Mouse (Mus musculus): Measurements from ENCODE around the gene Tmem92. TPM values are rescaled to one million over a fixed set of nuclear protein-coding genes. Genes with fewer than 3 reads are reported as not detected.

Gene Tmem92
- total RNA-seq, 4 experiments from 2014 or later, result not detected

DNA sequence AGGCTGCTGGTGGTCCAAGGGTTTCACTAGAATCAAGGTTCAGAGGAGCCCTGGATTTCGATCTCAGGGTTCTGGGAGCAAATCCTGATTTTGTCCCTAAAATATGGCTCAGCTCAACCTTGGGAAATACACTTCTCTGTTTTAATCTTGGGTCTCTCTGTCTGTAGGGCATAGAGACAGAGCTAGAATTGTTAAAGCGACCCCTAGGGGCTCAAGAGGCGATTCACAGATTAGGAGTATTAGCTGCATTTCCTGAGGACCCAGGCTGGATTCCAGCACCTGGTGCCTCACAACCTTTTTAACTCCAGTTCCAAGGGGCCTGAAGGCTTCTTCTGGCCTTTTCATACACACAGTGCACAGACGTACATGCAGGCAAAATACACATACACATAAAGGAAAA is 52.9 kb downstream of the Tmem92 start:
- DNase-seq (ENCODE audit: low spot score in 2 of 2), result no peak

DNA sequence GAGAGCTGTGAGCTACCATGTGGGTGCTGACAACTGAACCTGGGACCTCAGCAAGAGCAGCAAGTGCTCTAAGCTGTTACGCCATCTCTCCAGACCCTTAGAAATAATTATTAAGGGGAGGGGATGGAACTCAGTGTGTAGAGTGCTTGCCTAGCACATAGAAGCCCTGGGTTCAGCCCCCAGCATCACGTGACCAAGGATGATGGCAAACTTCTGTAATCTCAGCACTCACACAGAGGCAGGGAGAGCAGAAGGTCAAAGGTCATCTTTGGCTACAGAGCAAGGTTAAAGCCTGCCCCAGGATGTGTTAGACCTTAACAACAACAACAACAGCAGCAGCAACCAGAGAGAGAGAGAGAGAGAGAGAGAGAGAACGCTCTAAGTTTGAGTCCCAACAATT is 54.0 kb downstream of the Tmem92 start:
- no peak for DNase-seq (ENCODE audit: low spot score in 2 of 2)

DNA sequence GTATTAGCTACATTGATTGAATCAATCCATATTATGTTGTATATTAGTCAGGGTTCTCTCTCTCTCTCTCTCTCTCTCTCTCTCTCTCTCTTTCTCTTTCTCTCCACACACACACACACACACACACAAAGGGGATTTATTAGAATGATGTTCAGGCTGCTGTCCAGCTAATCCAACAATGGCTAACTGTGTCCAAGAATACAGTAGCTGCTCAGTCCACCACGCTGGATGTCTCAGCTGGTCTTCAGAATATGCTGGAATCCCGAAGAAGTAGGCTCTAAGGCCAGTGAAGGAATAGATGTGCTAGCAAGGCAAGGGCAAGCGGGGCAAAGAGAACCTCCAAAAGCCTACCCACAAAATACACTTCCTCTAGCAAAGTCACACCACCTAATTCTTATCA is 55.2 kb downstream of the Tmem92 start:
- no peak for DNase-seq (ENCODE audit: low spot score in 2 of 2)

Other genes starting within 250 kb of the Tmem92 start
- 10 to 100 TPM; 12.3 to 14.5 (median 12.6) TPM for gene Rsad1, start 233.4 kb downstream of the Tmem92 start, total RNA-seq (2022)
- under 1 TPM in 1 of 4 experiments, not detected in 3; 0.71 TPM for gene Chad, start 217.7 kb downstream of the Tmem92 start, total RNA-seq (2022)
- gene Acsf2, start 180.8 kb downstream of the Tmem92 start, total RNA-seq (2022), result 10 to 100 TPM; 17.4 to 21.5 (median 20.1) TPM
- 10 to 100 TPM; 74.1 to 83.9 (median 79.3) TPM for gene Lrrc59, start 152.9 kb downstream of the Tmem92 start, total RNA-seq (2022)
- gene Mrpl27, start 128.9 kb downstream of the Tmem92 start, total RNA-seq (2022), result 10 to 100 TPM; 61.9 to 66.8 (median 65.8) TPM
- gene Eme1, start 128.7 kb downstream of the Tmem92 start, total RNA-seq (2022), result under 1 TPM in 2 of 4 experiments, not detected in 2; 0.35 to 0.52 TPM
- gene Xylt2, start 105.2 kb downstream of the Tmem92 start, total RNA-seq (2022), result 10 to 100 TPM; 23.5 to 28.4 (median 25.3) TPM
- not detected for gene Gm11541, start 78.2 kb downstream of the Tmem92 start, total RNA-seq (2022)
- gene Cdc34b, start 40.9 kb downstream of the Tmem92 start, total RNA-seq (2022), result not detected
- 1 to 10 TPM; 6.6 to 7.8 (median 7.3) TPM for gene Col1a1, start 153.5 kb upstream of the Tmem92 start, total RNA-seq (2022)
- not detected for gene Hils1, start 184.9 kb upstream of the Tmem92 start, total RNA-seq (2022)
- gene Sgca, start 193.6 kb upstream of the Tmem92 start, total RNA-seq (2022), result under 1 TPM in 2 of 4 experiments, not detected in 2; 0.23 to 0.56 TPM
- 100 to 1,000 TPM; 819 to 832 (median 829) TPM for gene Ppp1r9b, start 208.3 kb upstream of the Tmem92 start, total RNA-seq (2022)
- 10 to 100 TPM; 33.9 to 40.0 (median 36.4) TPM for gene Samd14, start 227.2 kb upstream of the Tmem92 start, total RNA-seq (2022)